17 mouse cellular contexts compared by ENCODE assay signal in the genomic region with DNA sequence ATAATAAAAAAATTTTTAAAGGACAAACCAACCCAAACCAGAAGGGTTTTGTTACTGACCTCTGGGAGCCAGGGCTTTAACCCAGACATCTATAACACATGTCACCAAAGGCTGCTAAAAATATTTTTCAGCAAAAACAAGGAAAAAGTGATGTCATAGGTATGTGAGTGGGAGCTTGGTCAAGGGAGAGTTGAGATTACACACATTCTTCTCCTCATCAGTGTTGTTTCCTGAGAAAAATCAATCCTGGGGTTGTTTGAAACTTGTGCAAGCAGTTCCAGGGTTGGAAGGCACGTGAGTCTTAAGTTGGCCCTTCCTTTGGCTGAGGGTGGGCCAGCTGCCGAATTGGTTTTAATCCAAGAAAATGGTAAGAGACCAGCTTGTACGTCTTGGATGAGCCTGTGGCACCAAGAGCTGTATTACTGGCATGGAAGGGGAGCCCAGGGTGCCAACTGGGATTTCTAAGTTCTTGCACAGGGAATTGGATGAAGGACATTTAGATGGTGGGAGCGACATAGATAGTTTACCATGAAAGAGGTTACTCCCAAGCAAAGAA. TPM values are rescaled to one million over a fixed set of nuclear protein-coding genes. Genes with fewer than 3 reads are reported as not detected.
A peak's percentile ranks its signal among the peaks of the same experiment; 100 is the strongest.
DNase-seq lines count a peak whose midpoint lies in the region; ATAC-seq and TF ChIP-seq lines count a peak whose summit lies in the region.
"Had no signal": no experiment of that assay in that cellular context is flagged by ENCODE, and none has a peak within 500 bp of the region (broad histone marks: within the 10 kb centered on the region; RNA-seq: fewer than 3 reads in every experiment).

No protein-coding gene starts in this region.

- DNase-seq in heart, adult 9 months (ENCODE audit: low spot score in 2 of 2) = peak; percentile 14 to 23
- DNase-seq in heart, embryonic 10.5 days (ENCODE audit: low spot score) = no peak
- no peak for DNase-seq in stomach, postnatal 0 days (ENCODE audit: low spot score)
- no peak for DNase-seq in MN1 (ENCODE audit: low spot score)
- no peak for DNase-seq in adrenal gland, adult 8-10 months
- DNase-seq: adrenal gland, adult 2 months; gastrocnemius, adult 2 months; kidney, adult 9 months; retina, postnatal 1 day; spleen, adult 18-20 months had no signal

- H3K4me1 ChIP-seq in heart, embryonic 10.5 days = peaks cover 33% of the 10 kb centered on the region
- no peaks in the 10 kb centered on the region for H3K4me1 ChIP-seq in stomach, embryonic 14.5 days (ENCODE audit: control insufficient read depth, insufficient read depth, low read length)
- H3K4me1 ChIP-seq in stomach, postnatal 0 days (replicated peaks; ENCODE audit: control insufficient read depth, insufficient read depth) = no peaks in the 10 kb centered on the region
- peaks cover 12% of the 10 kb centered on the region; the same call in 1 of the 2 replicates for H3K4me1 ChIP-seq in liver, embryonic 15.5 days (replicated peaks)
- H3K4me1 ChIP-seq: hindbrain, embryonic 12.5 days had no signal

- no peaks in the 10 kb centered on the region for H3K9me3 ChIP-seq in heart, embryonic 10.5 days
- H3K9me3 ChIP-seq in stomach, embryonic 14.5 days (ENCODE audit: control insufficient read depth, low read depth, low read length) = no peaks in the 10 kb centered on the region
- H3K9me3 ChIP-seq in stomach, postnatal 0 days (ENCODE audit: control insufficient read depth, low read length) = no peaks in the 10 kb centered on the region
- H3K9me3 ChIP-seq in liver, embryonic 15.5 days (replicated peaks) = no peaks in the 10 kb centered on the region
- H3K9me3 ChIP-seq: hindbrain, embryonic 12.5 days had no signal

- H3K9ac ChIP-seq in stomach, embryonic 14.5 days (replicated peaks; ENCODE audit: low read depth, low read length) = no peak overlapping the region
- no peak overlapping the region for H3K9ac ChIP-seq in stomach, postnatal 0 days (ENCODE audit: low read length)
- H3K9ac ChIP-seq in liver, embryonic 15.5 days = no peak overlapping the region
- H3K9ac ChIP-seq: hindbrain, embryonic 12.5 days had no signal

- WGBS in heart, embryonic 10.5 days = 69% methylated on average over 4 of the region's 4 CpGs
- 60% methylated on average over 4 of the region's 4 CpGs for WGBS in stomach, embryonic 14.5 days
- 53% methylated on average over 4 of the region's 4 CpGs for WGBS in stomach, postnatal 0 days
- 58% methylated on average over 4 of the region's 4 CpGs for WGBS in liver, embryonic 15.5 days (ENCODE audit: insufficient replicate concordance)

- TF ChIP-seq EP300 in stomach, postnatal 0 days (optimal IDR thresholded peaks at IDR 0.05) = no peak

- no peaks in the 10 kb centered on the region for H3K27me3 ChIP-seq in heart, embryonic 10.5 days (ENCODE audit: insufficient read depth, poor library complexity, severe bottlenecking)
- no peaks in the 10 kb centered on the region for H3K27me3 ChIP-seq in stomach, embryonic 14.5 days (ENCODE audit: control insufficient read depth, insufficient read depth, low read length)
- H3K27me3 ChIP-seq in stomach, postnatal 0 days (ENCODE audit: control insufficient read depth, insufficient read depth, low read length) = no peaks in the 10 kb centered on the region
- H3K27me3 ChIP-seq in liver, embryonic 15.5 days = no peaks in the 10 kb centered on the region
- H3K27me3 ChIP-seq: hindbrain, embryonic 12.5 days had no signal

- peak overlapping the region; percentile 36; the same call in 1 of the 2 replicates for H3K4me2 ChIP-seq in stomach, embryonic 14.5 days (replicated peaks; ENCODE audit: low read depth, low read length)
- no peak overlapping the region for H3K4me2 ChIP-seq in stomach, postnatal 0 days (replicated peaks; ENCODE audit: low read depth)
- H3K4me2 ChIP-seq in liver, embryonic 15.5 days = peak overlapping the region; percentile 52
- H3K4me2 ChIP-seq: hindbrain, embryonic 12.5 days; midbrain, embryonic 11.5 days had no signal

- no peaks in the 10 kb centered on the region for H3K36me3 ChIP-seq in heart, embryonic 10.5 days
- no peaks in the 10 kb centered on the region for H3K36me3 ChIP-seq in stomach, embryonic 14.5 days (ENCODE audit: control insufficient read depth, insufficient read depth, low read length)
- H3K36me3 ChIP-seq in stomach, postnatal 0 days (ENCODE audit: control insufficient read depth, insufficient read depth, low read length) = no peaks in the 10 kb centered on the region
- no peaks in the 10 kb centered on the region for H3K36me3 ChIP-seq in liver, embryonic 15.5 days (replicated peaks)
- H3K36me3 ChIP-seq: hindbrain, embryonic 12.5 days had no signal

- no peak for ATAC-seq in stomach, embryonic 14.5 days (ENCODE audit: insufficient number of reproducible peaks, insufficient read depth, low FRiP score, low read depth)
- no peak for ATAC-seq in stomach, postnatal 0 days (ENCODE audit: low FRiP score, low TSS enrichment)
- ATAC-seq in liver, embryonic 15.5 days (ENCODE audit: insufficient read depth) = no peak
- ATAC-seq in erythroblast, adult 5-6 weeks (replicated peaks; ENCODE audit: low FRiP score, poor library complexity, severe bottlenecking) = no peak
- ATAC-seq: CD4-positive, CD25-positive, alpha-beta regulatory T cell, adult 4 months had no signal

- no peak overlapping the region for H3K27ac ChIP-seq in heart, embryonic 10.5 days
- H3K27ac ChIP-seq in stomach, embryonic 14.5 days (ENCODE audit: low read length) = no peak overlapping the region
- H3K27ac ChIP-seq in stomach, postnatal 0 days (replicated peaks) = no peak overlapping the region
- H3K27ac ChIP-seq in liver, embryonic 15.5 days (replicated peaks) = no peak overlapping the region
- H3K27ac ChIP-seq: gastrocnemius, adult 2 months; hindbrain, embryonic 12.5 days had no signal

- TF ChIP-seq CTCF in stomach, postnatal 0 days (IDR thresholded peaks at IDR 0.05; ENCODE audit: low read depth) = no peak

- H3K4me3 ChIP-seq in heart, embryonic 10.5 days = no peak overlapping the region
- H3K4me3 ChIP-seq in stomach, embryonic 14.5 days (ENCODE audit: low read depth, low read length) = no peak overlapping the region
- no peak overlapping the region for H3K4me3 ChIP-seq in stomach, postnatal 0 days (ENCODE audit: low read depth, low read length)
- no peak overlapping the region for H3K4me3 ChIP-seq in liver, embryonic 15.5 days (replicated peaks)
- H3K4me3 ChIP-seq: gastrocnemius, adult 2 months; hindbrain, embryonic 12.5 days had no signal

RNA-seq across cellular contexts. Expression of a gene that starts 2.8 kb away (rescaled TPM):
- 3.1 and 4.5 TPM in 2 replicates for polyA plus RNA-seq in heart, embryonic 10.5 days (2016; fragmentation: Nextera tagmentation; extraction: Ambion mirVana)
- polyA plus RNA-seq in stomach, embryonic 14.5 days (2014; fragmentation: Nextera tagmentation; extraction: Ambion mirVana) = 6.3 and 6.7 TPM in 2 replicates
- 10.2 and 10.4 TPM in 2 replicates for polyA plus RNA-seq in stomach, postnatal 0 days (2015; fragmentation: Nextera tagmentation; extraction: Ambion mirVana)
- 3.2 and 3.5 TPM in 2 replicates for polyA plus RNA-seq in liver, embryonic 15.5 days (2015; fragmentation: Nextera tagmentation; extraction: Ambion mirVana)
- total RNA-seq in adrenal gland, adult 8-10 months (2022) = under 1 TPM in 3 of 4 experiments, not detected in 1; 0.10 to 0.22 (median 0.17) TPM
- not detected in 2 replicates for total RNA-seq in erythroblast, adult 5-6 weeks (2015; ENCODE audit: low replicate concordance)
- total RNA-seq in erythroblast, adult 5-6 weeks (2017; ENCODE audit: low replicate concordance) = not detected in 2 replicates
- total RNA-seq: gastrocnemius, adult 2 months had no signal
- polyA plus RNA-seq: CD4-positive, CD25-positive, alpha-beta regulatory T cell, adult 4 months; midbrain, embryonic 11.5 days; neural tube, embryonic 11.5 days had no signal

Comparison
In these comparisons a context has a peak if more than half of its experiments do, and no peak if none do; other contexts are left out.
1. DNase-seq: peak in heart, adult 9 months (2 of 2); none in heart, embryonic 10.5 days (single experiment), stomach, postnatal 0 days (single experiment), MN1 (single experiment) and adrenal gland, adult 8-10 months (single experiment).